Mouse (Mus musculus) spleen, adult 2 months (tissue): ENCODE measurements around the gene Tnfsfm13. TPM values are rescaled to one million over a fixed set of nuclear protein-coding genes. Genes with fewer than 3 reads are reported as not detected.

Experiments
- DNase-seq, 2 experiments: peaks; one replicate each; pipeline versions ENCODE4 v3.0.0 to v3.0.0-alpha.2; 2012 to 2021; ENCODE audit warnings: low spot score in 2 of 2, low read depth in 1 of 2
- H3K27ac ChIP-seq: fragments of 200-500 bp; 2 replicates; pipeline ENCODE4 v1.5.1; 2012; ENCODE audit warnings: low read length, inconsistent platforms; ENCODE audit not compliant: insufficient read depth
- H3K27me3 ChIP-seq: fragments of 200-500 bp; 2 replicates; pipeline ENCODE4 v1.6.1; 2012; ENCODE audit warnings: mild to moderate bottlenecking, moderate library complexity, low read length, inconsistent platforms; ENCODE audit not compliant: control insufficient read depth, insufficient read depth
- H3K36me3 ChIP-seq: fragments of 200-500 bp; 2 replicates; pipeline ENCODE4 v1.6.1; 2012; ENCODE audit warnings: mild to moderate bottlenecking, low read length, inconsistent platforms; ENCODE audit not compliant: control insufficient read depth, insufficient read depth
- H3K4me1 ChIP-seq: fragments of 200-500 bp; 2 replicates; pipeline ENCODE4 v1.6.1; 2011; ENCODE audit warnings: inconsistent platforms; ENCODE audit not compliant: control insufficient read depth, insufficient read depth, insufficient read length
- H3K4me3 ChIP-seq: fragments of 200-500 bp; 2 replicates; pipeline ENCODE4 v1.5.1; 2011; ENCODE audit warnings: mild to moderate bottlenecking, inconsistent platforms; ENCODE audit not compliant: insufficient read depth, insufficient read length; ENCODE audit errors: extremely low read depth
- CTCF ChIP-seq: fragments of 200-500 bp; IDR thresholded peaks from 2 replicates; pipeline ENCODE4 v1.5.1; 2011; ENCODE audit warnings: mild to moderate bottlenecking, inconsistent platforms; ENCODE audit not compliant: insufficient read depth, insufficient read length, insufficient replicate concordance; ENCODE audit errors: extremely low read depth
- POLR2A ChIP-seq: fragments of 200-500 bp; IDR thresholded peaks from 2 replicates; pipeline ENCODE4 v1.6.1; 2011; ENCODE audit warnings: low read depth, low read length, inconsistent platforms
- WGBS: fragments of 180-500 bp; shearing (Covaris S2); methylation state at CpG from one replicate; pipeline ENCODE4 v1.1.7; 2018; 5-methylcytosine and 5-hydroxymethylcytosine counted together
- polyA plus RNA-seq: library from polyadenylated mRNA; depleted of rRNA; stranded (reverse); fragments of >200 nt; gene quantifications from 2 replicates; pipeline ENCODE4 v1.2.3, GENCODE M21; 2012

Gene Tnfsfm13
- polyA plus RNA-seq, 1 experiment, result 5.0 TPM

DNA sequence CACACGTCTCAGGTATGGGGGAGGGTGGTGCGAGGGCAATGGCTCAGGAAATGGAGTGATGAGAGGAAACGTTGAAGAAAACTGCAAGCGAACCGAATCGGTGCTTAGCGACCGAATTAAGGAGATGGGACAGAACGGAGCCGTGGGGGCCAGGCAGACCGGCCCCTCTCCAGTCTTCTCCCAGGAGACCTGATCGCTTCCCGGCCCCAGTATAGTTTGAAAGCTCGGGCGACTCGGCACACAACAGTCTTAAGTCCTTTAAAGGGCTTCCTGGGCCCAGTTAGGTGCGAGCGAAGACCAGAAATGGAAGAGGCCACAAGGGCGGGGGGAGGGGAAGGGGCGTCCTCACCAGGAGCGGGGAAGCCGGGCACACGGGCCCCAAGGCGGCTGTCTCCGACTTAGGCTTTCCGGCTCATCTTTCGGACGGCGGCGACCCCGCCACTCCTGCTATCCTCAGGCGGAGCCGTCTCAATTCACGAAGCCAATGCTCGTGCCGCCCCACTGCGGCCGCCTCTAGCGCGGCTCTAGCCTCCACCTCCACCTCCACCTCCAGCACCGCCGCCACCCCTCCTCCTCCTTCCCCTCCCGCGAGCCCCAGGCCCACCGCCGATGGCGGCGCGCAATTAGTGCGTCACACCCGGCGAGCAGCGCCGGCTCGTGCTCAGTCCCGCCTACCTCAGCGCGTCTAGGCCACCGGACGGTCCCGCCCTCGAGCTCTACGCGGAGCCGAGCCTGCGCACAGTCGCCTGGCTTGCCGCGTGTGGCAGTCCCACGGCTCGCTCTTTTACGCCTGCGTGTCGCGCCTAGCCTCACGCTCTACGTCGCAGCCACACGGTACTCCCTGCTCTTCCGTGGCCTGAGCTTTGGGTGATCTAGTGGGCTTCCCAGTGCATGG lies 14.3 kb downstream of the Tnfsfm13 start, which contains the start of gene Senp3:
TSS of gene Senp3 (minus strand) at position 771 of the 895 bp plus-strand sequence.
- peak; percentile 93 to 96 for DNase-seq
- under 1% methylated on average over 80 of the region's 80 CpGs for WGBS
- H3K27ac ChIP-seq, result peak within 1 kb of the TSS; percentile 94
- no peaks in the 10 kb centered on the region for H3K27me3 ChIP-seq
- no peaks in the 10 kb centered on the region for H3K4me1 ChIP-seq
- H3K36me3 ChIP-seq, result peaks cover 11% of the 10 kb centered on the region; the same call in 1 of the 2 replicates
- TF ChIP-seq CTCF, result no peak
- TF ChIP-seq POLR2A, result peak; percentile 77
- H3K4me3 ChIP-seq, result peak within 1 kb of the TSS; percentile 79

DNA sequence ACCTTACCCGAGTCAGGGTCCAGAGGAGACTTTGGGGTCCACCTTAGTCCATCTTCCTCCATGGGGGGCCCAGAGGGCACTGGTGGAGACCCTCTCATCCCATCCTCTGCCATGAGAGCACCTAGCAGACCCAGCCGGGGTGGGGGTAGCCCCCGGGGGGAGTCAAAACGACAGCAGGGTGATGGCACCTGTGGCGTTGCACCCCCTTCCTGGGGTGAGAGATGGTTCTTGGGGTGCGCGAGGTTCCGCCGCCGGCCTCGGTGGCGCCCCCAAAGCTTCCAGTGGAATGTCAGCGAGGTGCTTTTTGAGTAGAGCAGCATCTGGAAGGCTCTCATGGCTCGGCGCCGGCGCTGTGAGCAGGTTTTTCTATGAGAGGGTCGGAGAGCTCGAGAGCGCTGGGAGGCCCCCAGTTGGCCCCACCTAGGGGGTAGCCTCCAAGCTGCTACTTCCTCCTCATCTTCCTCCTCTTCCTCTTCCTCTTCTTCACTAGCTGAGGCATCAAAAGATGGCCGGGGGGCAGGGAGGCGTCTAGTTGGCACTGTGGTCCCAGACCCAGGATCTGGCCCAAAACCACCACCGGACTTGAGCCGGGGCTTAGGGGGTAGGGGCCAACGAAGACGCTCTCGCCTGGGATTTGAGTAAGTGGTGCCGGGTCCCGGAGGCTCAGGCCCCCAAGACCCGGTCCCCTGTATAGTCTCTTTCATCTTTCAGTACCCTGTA lies 15.6 kb downstream of the Tnfsfm13 start:
- no peak overlapping the region for H3K27ac ChIP-seq
- no peaks in the 10 kb centered on the region for H3K27me3 ChIP-seq
- DNase-seq, result no peak
- no peaks in the 10 kb centered on the region for H3K4me1 ChIP-seq
- no peak overlapping the region for H3K4me3 ChIP-seq
- no peak for TF ChIP-seq POLR2A
- TF ChIP-seq CTCF, result no peak
- peaks cover 17% of the 10 kb centered on the region for H3K36me3 ChIP-seq
- 90% methylated on average over 30 of the region's 30 CpGs for WGBS

DNA sequence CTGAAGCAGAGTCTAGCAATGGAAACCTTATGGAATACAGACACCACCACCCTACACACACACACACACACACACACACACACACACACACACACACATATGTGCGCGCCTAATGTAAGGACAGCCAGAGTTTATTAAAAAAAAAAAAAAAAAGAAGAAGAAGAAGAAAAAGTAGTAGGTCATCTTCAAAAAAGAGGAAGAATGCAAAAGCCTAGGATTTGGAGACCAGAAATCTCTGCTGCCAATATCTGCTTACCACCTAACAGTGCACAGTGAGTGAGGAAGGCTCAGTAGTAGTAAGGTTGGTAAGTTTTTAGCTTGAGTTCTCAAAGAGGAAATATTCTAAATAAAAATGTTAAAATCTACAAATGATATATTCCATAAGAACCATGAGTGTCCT lies 16.8 kb downstream of the Tnfsfm13 start:
- TF ChIP-seq POLR2A (no peak), CTCF (no peak)
- peaks cover 20% of the 10 kb centered on the region for H3K36me3 ChIP-seq
- H3K27ac ChIP-seq, result no peak overlapping the region

DNA sequence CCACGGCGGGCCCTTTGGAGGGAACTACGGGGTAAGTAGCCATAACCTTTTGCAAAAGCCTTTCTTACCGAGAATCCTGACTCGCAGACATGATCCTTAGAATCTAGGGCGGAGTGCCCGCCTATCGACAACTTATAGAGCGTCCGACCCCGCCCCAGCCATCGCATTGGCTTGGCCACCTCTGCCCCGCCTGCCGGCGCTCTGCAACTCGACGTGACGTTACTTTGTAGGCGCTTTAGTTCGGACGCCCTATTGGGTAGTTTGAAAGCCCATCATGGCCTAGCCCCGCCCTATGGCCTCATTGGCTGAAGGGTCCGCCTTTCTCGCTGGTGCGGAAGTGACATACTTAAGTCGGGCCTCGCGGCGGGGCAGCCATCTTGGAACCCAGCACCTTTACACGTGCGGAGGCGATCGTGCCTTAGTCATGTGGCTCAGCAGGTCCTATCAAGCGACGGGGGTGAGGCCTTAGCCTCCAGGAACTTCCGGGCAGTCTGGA lies 23.6 kb downstream of the Tnfsfm13 start, which contains the start of gene Eif4a1:
TSS of gene Eif4a1 (minus strand) at position 213 of the 496 bp plus-strand sequence.
- WGBS, result under 1% methylated on average over 36 of the region's 36 CpGs
- Histone ChIP-seq H3K27ac (peak within 1 kb of the TSS; percentile 95), H3K27me3 (no peaks in the 10 kb centered on the region), H3K4me3 (peak within 1 kb of the TSS; percentile 93), H3K4me1 (0 out of 2 replicates have a peak, but pooled peaks cover 7% of the 10 kb centered on the region), H3K36me3 (peaks cover 39% of the 10 kb centered on the region)
- DNase-seq, result peak; percentile 100
- TF ChIP-seq POLR2A (peak; percentile 97), CTCF (no peak)

More for the DNA sequence above, 16.8 kb downstream of the Tnfsfm13 start:
- no peak for DNase-seq
- Histone ChIP-seq H3K4me3 (no peak overlapping the region), H3K27me3 (no peaks in the 10 kb centered on the region), H3K4me1 (no peaks in the 10 kb centered on the region)
- 84% methylated on average over 2 of the region's 2 CpGs for WGBS

DNA sequence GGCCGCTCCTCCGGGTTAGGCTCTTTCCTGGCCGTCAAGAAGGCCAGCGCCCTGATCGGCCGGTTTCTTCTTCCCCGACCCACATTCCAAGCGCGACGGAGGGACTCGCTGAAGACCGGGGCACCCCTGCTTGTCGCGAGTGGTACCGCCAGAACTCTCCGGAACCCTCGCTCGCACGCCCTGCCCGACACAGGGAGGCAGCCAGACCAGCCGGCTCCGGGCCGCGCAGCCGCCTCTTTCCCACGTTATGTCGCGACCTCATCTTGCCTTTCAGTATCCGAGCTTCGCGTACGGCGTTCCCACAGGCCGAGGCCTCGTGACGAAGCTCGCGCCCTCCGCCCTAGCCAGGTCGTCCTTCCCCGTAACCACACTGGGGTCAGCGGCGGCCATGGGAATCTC lies 24.2 kb downstream of the Tnfsfm13 start:
- H3K27me3 ChIP-seq, result no peaks in the 10 kb centered on the region
- H3K4me3 ChIP-seq, result peak overlapping the region; percentile 93
- WGBS, result under 1% methylated on average over 43 of the region's 43 CpGs
- peak overlapping the region; percentile 95 for H3K27ac ChIP-seq
- no peak for TF ChIP-seq POLR2A
- no peak for TF ChIP-seq CTCF
- DNase-seq, result no peak
- 0 out of 2 replicates have a peak, but pooled peaks cover 7% of the 10 kb centered on the region for H3K4me1 ChIP-seq
- peaks cover 38% of the 10 kb centered on the region for H3K36me3 ChIP-seq
